Mouse (Mus musculus) heart, embryonic 11.5 days (tissue): ENCODE results near the gene Btf3. TPM values are rescaled to one million over a fixed set of nuclear protein-coding genes. Genes with fewer than 3 reads are reported as not detected.

ENCODE experiments used
- ATAC-seq: fragments of 200-750 bp; cut with Nextera tagmentation; replicated peaks from 2 replicates; pipeline ENCODE4 v1.8.0; 2017; ENCODE audit warnings: moderate library complexity; ENCODE audit not compliant: insufficient number of reproducible peaks, low FRiP score, low TSS enrichment
- H3K27ac ChIP-seq: fragments of 300-500 bp; sonication (generic); 2 replicates; pipeline ENCODE4 v1.5.1; 2014; ENCODE audit warnings: mild to moderate bottlenecking, low read depth, low read length
- H3K27me3 ChIP-seq: fragments of 300-500 bp; sonication (generic); 2 replicates; pipeline ENCODE4 v1.6.1; 2014; ENCODE audit warnings: mild to moderate bottlenecking, low read length, mixed read lengths; ENCODE audit not compliant: control insufficient read depth, insufficient read depth
- H3K36me3 ChIP-seq: fragments of 300-500 bp; sonication (generic); 2 replicates; pipeline ENCODE4 v1.6.1; 2014; ENCODE audit warnings: mild to moderate bottlenecking, low read length, moderate library complexity, mixed read lengths; ENCODE audit not compliant: control insufficient read depth, insufficient read depth
- H3K4me1 ChIP-seq: fragments of 300-500 bp; sonication (generic); 2 replicates; pipeline ENCODE4 v1.6.1; 2014; ENCODE audit warnings: low read length; ENCODE audit not compliant: control insufficient read depth, insufficient read depth
- H3K4me2 ChIP-seq: fragments of 300-500 bp; sonication (generic); 2 replicates; pipeline ENCODE4 v1.6.1; 2014; ENCODE audit warnings: mild to moderate bottlenecking, moderate library complexity
- H3K4me3 ChIP-seq: fragments of 300-500 bp; sonication (generic); 2 replicates; pipeline ENCODE4 v1.5.1; 2014; ENCODE audit warnings: low read depth, low read length
- H3K9ac ChIP-seq: fragments of 300-500 bp; sonication (generic); 2 replicates; pipeline ENCODE4 v1.6.1; 2014; ENCODE audit warnings: mild to moderate bottlenecking, low read depth, low read length, moderate library complexity
- H3K9me3 ChIP-seq: fragments of 300-500 bp; sonication (generic); replicated peaks from 2 replicates; pipeline ENCODE4 v1.6.1; 2016; ENCODE audit warnings: low read length; ENCODE audit not compliant: control insufficient read depth
- WGBS: fragments of 180-500 bp; shearing (Covaris S2); extraction: QIAGEN DNeasy Blood & Tissue Kit; methylation state at CpG from one replicate; pipeline ENCODE4 v1.1.7; 2014; ENCODE audit not compliant: insufficient replicate concordance; 5-methylcytosine and 5-hydroxymethylcytosine counted together
- polyA plus RNA-seq: library from polyadenylated mRNA; unstranded; fragments of >200 nt; fragmentation: Nextera tagmentation; extraction: Ambion mirVana; gene quantifications from 2 replicates; pipeline ENCODE4 v1.2.1, GENCODE M21; 2014

Gene Btf3
- polyA plus RNA-seq, 1 experiment from 2014 or later = 573 TPM

DNA sequence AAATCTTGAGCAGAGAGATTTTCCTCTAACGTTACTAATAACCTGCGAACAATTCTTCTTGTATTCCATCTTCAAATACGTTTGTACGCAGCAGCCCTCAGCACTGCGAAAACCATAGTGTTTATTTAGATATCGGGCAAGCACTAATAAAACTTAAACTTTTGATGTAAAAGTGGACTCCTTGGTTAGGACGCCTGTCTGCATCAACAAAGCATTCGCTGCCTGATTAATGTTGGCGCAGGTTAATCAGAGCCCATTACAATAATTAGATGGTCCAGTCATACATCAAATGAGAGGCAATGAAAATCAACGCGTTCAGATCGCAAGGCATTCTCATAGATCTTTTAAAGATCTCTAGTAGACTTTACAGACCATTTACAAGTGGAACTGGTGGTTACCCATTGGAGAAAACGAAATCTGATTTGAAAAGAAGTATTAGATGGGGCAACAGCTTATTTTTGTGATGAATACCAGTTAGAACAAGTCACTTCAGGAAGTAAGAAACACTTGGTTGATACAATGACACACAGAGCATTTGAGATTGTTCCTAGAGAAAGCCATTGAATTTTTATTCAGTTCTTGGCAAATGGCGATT, 35.7 kb upstream of the Btf3 start:
- no peaks in the 10 kb centered on the region for H3K9me3 ChIP-seq
- H3K27me3 ChIP-seq = peaks cover 70% of the 10 kb centered on the region
- H3K9ac ChIP-seq = no peak overlapping the region
- no peak for ATAC-seq
- 14% methylated on average over 14 of the region's 14 CpGs for WGBS
- no peaks in the 10 kb centered on the region for H3K36me3 ChIP-seq
- H3K27ac ChIP-seq = no peak overlapping the region
- peaks cover 7% of the 10 kb centered on the region; the same call in 1 of the 2 replicates for H3K4me1 ChIP-seq
- no peak overlapping the region for H3K4me2 ChIP-seq
- H3K4me3 ChIP-seq = no peak overlapping the region

- H3K4me1 ChIP-seq = peaks cover 7% of the 10 kb centered on the region; the same call in 1 of the 2 replicates
- no peak for ATAC-seq
- H3K9me3 ChIP-seq = no peaks in the 10 kb centered on the region
- H3K27ac ChIP-seq = no peak overlapping the region
- WGBS = 11% methylated on average over 8 of the region's 8 CpGs
- H3K9ac ChIP-seq = no peak overlapping the region
- H3K27me3 ChIP-seq = peaks cover 64% of the 10 kb centered on the region
- H3K36me3 ChIP-seq = no peaks in the 10 kb centered on the region
- no peak overlapping the region for H3K4me2 ChIP-seq
- H3K4me3 ChIP-seq = no peak overlapping the region
Measured at GRCm38 (mm10) chr13:98351527-98351926, 34.7 kb upstream of the Btf3 start.

DNA sequence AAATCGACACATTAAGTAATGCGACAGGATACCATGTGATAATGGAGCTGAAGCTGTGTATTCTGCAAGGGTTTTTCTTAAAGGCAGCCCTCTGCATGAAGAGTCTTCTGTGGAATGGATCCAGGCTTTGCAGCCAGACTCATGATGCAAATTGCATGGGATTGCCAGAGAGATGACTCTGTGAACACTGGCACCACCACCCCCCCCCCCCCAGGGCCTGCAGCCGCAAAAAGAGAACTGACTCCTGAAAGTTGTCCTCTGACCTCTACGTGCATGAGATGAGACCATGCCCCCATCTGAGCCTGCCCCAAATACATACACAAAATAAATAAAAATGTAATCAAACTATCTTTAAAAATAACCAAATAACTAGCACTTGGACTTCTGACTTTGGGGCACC, 32.7 kb upstream of the Btf3 start:
- H3K4me3 ChIP-seq = no peak overlapping the region
- H3K9me3 ChIP-seq = no peaks in the 10 kb centered on the region
- H3K4me1 ChIP-seq = peaks cover 3% of the 10 kb centered on the region; the same call in 1 of the 2 replicates
- 67% methylated on average over 4 of the region's 4 CpGs for WGBS
- no peak overlapping the region for H3K9ac ChIP-seq
- H3K27me3 ChIP-seq = peaks cover 48% of the 10 kb centered on the region
- ATAC-seq = no peak
- H3K36me3 ChIP-seq = no peaks in the 10 kb centered on the region
- no peak overlapping the region for H3K27ac ChIP-seq
- H3K4me2 ChIP-seq = no peak overlapping the region

DNA sequence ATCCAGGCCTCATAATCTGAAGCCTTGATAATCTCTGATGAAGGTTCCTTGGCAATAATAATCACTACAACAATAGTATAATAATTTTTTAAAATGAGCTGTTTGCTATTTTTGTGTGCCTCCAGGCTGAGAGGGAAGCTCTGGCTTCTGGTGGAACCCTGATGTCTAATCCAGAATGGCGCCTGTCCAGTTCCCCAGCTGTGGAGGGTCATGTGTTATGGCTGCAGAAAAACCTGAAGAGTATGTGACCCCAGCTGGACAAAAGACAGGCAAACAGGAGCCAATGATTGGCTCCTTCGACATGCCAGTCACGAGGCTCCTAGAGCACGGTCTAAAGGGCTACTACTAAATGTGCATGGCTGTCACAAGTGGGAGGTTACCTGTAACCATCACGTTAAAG, 23.7 kb upstream of the Btf3 start:
- no peaks in the 10 kb centered on the region for H3K36me3 ChIP-seq
- no peak overlapping the region for H3K4me2 ChIP-seq
- 73% methylated on average over 5 of the region's 5 CpGs for WGBS
- no peak overlapping the region for H3K4me3 ChIP-seq
- H3K9me3 ChIP-seq = no peaks in the 10 kb centered on the region
- H3K27ac ChIP-seq = no peak overlapping the region
- H3K9ac ChIP-seq = no peak overlapping the region
- H3K4me1 ChIP-seq = no peaks in the 10 kb centered on the region
- no peak for ATAC-seq
- H3K27me3 ChIP-seq = no peaks in the 10 kb centered on the region

- H3K4me3 ChIP-seq = no peak overlapping the region
- no peaks in the 10 kb centered on the region for H3K36me3 ChIP-seq
- WGBS = 89% methylated on average over 1 of the region's 1 CpGs
- ATAC-seq = no peak
- H3K27ac ChIP-seq = no peak overlapping the region
- H3K9me3 ChIP-seq = no peaks in the 10 kb centered on the region
- H3K9ac ChIP-seq = no peak overlapping the region
- H3K4me1 ChIP-seq = no peaks in the 10 kb centered on the region
- no peak overlapping the region for H3K4me2 ChIP-seq
- H3K27me3 ChIP-seq = no peaks in the 10 kb centered on the region
Measured at GRCm38 (mm10) chr13:98336205-98336604, 19.4 kb upstream of the Btf3 start.

- H3K36me3 ChIP-seq = no peaks in the 10 kb centered on the region
- H3K9me3 ChIP-seq = no peaks in the 10 kb centered on the region; the same call in 1 of the 2 replicates
- H3K4me3 ChIP-seq = no peak overlapping the region
- 51% methylated on average over 2 of the region's 2 CpGs for WGBS
- H3K9ac ChIP-seq = no peak overlapping the region
- no peaks in the 10 kb centered on the region for H3K27me3 ChIP-seq
- no peaks in the 10 kb centered on the region for H3K4me1 ChIP-seq
- H3K27ac ChIP-seq = no peak overlapping the region
- no peak for ATAC-seq
- no peak overlapping the region for H3K4me2 ChIP-seq
Measured at GRCm38 (mm10) chr13:98332106-98332505, 15.3 kb upstream of the Btf3 start.

- no peak overlapping the region for H3K4me2 ChIP-seq
- no peak for ATAC-seq
- no peaks in the 10 kb centered on the region for H3K36me3 ChIP-seq
- H3K4me1 ChIP-seq = no peaks in the 10 kb centered on the region
- no peak overlapping the region for H3K4me3 ChIP-seq
- no peaks in the 10 kb centered on the region for H3K27me3 ChIP-seq
- no peak overlapping the region for H3K27ac ChIP-seq
- H3K9ac ChIP-seq = no peak overlapping the region
- 86% methylated on average over 11 of the region's 11 CpGs for WGBS
- H3K9me3 ChIP-seq = no peaks in the 10 kb centered on the region
Measured at GRCm38 (mm10) chr13:98325034-98325433, 8.2 kb upstream of the Btf3 start.

GRCm38 (mm10) chr13:98317911-98318310, 1.1 kb upstream of the Btf3 start:
- H3K9ac ChIP-seq = no peak overlapping the region
- no peak for ATAC-seq
- H3K36me3 ChIP-seq = no peaks in the 10 kb centered on the region
- WGBS = 84% methylated on average over 6 of the region's 6 CpGs
- peak overlapping the region; percentile 82; the same call in 1 of the 2 replicates for H3K4me2 ChIP-seq
- H3K27me3 ChIP-seq = no peaks in the 10 kb centered on the region
- H3K9me3 ChIP-seq = no peaks in the 10 kb centered on the region
- H3K27ac ChIP-seq = no peak overlapping the region
- no peak overlapping the region for H3K4me3 ChIP-seq
- peaks cover 10% of the 10 kb centered on the region for H3K4me1 ChIP-seq

DNA sequence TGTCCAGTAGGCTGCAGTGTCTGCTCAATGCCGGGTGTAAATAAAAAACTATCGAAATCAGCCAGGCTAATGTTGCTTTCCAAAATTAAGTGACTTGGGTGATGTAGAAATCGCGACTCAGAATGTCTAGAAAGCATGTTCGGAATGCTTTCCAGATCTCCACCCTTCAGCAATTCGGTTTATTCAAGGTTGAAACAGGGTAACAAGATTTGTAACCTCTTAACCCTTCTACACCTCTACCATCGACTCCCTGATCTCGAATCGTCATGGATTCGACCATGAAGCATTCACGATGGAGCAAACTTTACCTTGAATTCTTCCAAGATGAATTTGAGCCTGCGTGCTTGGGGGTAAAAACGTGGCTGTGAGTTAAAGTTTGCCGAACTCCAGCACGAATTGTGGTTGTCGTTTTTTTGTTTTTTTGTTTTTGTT, 456 bp upstream of the Btf3 start:
- peak overlapping the region; percentile 100 for H3K4me3 ChIP-seq
- no peaks in the 10 kb centered on the region for H3K27me3 ChIP-seq
- WGBS = 2% methylated on average over 16 of the region's 16 CpGs
- peaks cover 3% of the 10 kb centered on the region for H3K36me3 ChIP-seq
- ATAC-seq = no peak
- H3K27ac ChIP-seq = peak overlapping the region; percentile 95
- peaks cover 10% of the 10 kb centered on the region for H3K4me1 ChIP-seq
- H3K9me3 ChIP-seq = no peaks in the 10 kb centered on the region
- H3K4me2 ChIP-seq = peak overlapping the region; percentile 82
- peak overlapping the region; percentile 99 for H3K9ac ChIP-seq
